In genomic region chr8:13649154-13649515, GRCm38 (mm10) we compare ENCODE assay signal across 8 mouse cellular contexts. TPM values are rescaled to one million over a fixed set of nuclear protein-coding genes. Genes with fewer than 3 reads are reported as not detected.
DNase-seq lines count a peak whose midpoint lies in the region; ATAC-seq and TF ChIP-seq lines count a peak whose summit lies in the region.

No protein-coding gene starts in this region.

- H3K4me1 ChIP-seq in intestine, embryonic 15.5 days (replicated peaks) = peaks cover 21% of the 10 kb centered on the region
- peaks cover 15% of the 10 kb centered on the region for H3K4me1 ChIP-seq in intestine, embryonic 16.5 days (ENCODE audit: control insufficient read depth, insufficient read depth, low read length)
- peaks cover 16% of the 10 kb centered on the region for H3K4me1 ChIP-seq in bone marrow, adult 2 months (ENCODE audit: control insufficient read depth, insufficient read depth, low read length)
- H3K4me1 ChIP-seq in hindbrain, postnatal 0 days (ENCODE audit: insufficient read depth, low read length) = peaks cover 39% of the 10 kb centered on the region

- H3K9ac ChIP-seq in intestine, embryonic 15.5 days = no peak overlapping the region
- H3K9ac ChIP-seq in intestine, embryonic 16.5 days (ENCODE audit: low read depth, low read length) = no peak overlapping the region
- no peak overlapping the region for H3K9ac ChIP-seq in hindbrain, postnatal 0 days (replicated peaks; ENCODE audit: low read length)

- H3K36me3 ChIP-seq in intestine, embryonic 15.5 days = no peaks in the 10 kb centered on the region
- H3K36me3 ChIP-seq in intestine, embryonic 16.5 days (ENCODE audit: control insufficient read depth, insufficient read depth, low read length) = no peaks in the 10 kb centered on the region
- H3K36me3 ChIP-seq in hindbrain, postnatal 0 days (ENCODE audit: insufficient read depth, low read length) = no peaks in the 10 kb centered on the region

- no peaks in the 10 kb centered on the region for H3K9me3 ChIP-seq in intestine, embryonic 15.5 days
- H3K9me3 ChIP-seq in intestine, embryonic 16.5 days (ENCODE audit: control insufficient read depth, low read length) = no peaks in the 10 kb centered on the region
- H3K9me3 ChIP-seq in hindbrain, postnatal 0 days (ENCODE audit: low read length) = no peaks in the 10 kb centered on the region

- H3K4me2 ChIP-seq in intestine, embryonic 15.5 days (replicated peaks) = no peak overlapping the region
- no peak overlapping the region for H3K4me2 ChIP-seq in intestine, embryonic 16.5 days (ENCODE audit: low read depth, low read length)
- no peak overlapping the region for H3K4me2 ChIP-seq in hindbrain, postnatal 0 days (ENCODE audit: low read depth, low read length)

- intact Hi-C loops in left cerebral cortex, postnatal 14 days (cut with DNase I) = no loop called here

- no peak for ATAC-seq in intestine, embryonic 15.5 days
- ATAC-seq in intestine, embryonic 16.5 days = no peak
- ATAC-seq in hindbrain, postnatal 0 days = no peak

- DNase-seq in hindbrain, postnatal 0 days (ENCODE audit: low spot score) = no peak
- peak; percentile 36 for DNase-seq in naive thymus-derived CD4-positive, alpha-beta T cell, adult 2 months (ENCODE audit: low read depth)
- DNase-seq in left cerebral cortex, postnatal 14 days (ENCODE audit: low spot score in 2 of 2) = no peak
- DNase-seq in adrenal gland, postnatal 25 days = no peak
- DNase-seq in frontal cortex, adult 2 months (ENCODE audit: extremely low spot score in 1 of 2, low spot score in 1 of 2) = no peak

- no peak for TF ChIP-seq POLR2A in bone marrow, adult 2 months (IDR thresholded peaks at IDR 0.05; ENCODE audit: borderline replicate concordance, control insufficient read depth, low read depth, low read length)

- no peak for TF ChIP-seq CTCF in bone marrow, adult 2 months (IDR thresholded peaks at IDR 0.05; ENCODE audit: control insufficient read depth, insufficient read depth, low read length)
- TF ChIP-seq CTCF in hindbrain, postnatal 0 days (IDR thresholded peaks at IDR 0.05; ENCODE audit: low read depth) = no peak

- H3K27ac ChIP-seq in intestine, embryonic 15.5 days = 0 out of 2 replicates have a peak overlapping the region, but pooled peaks have one; percentile 40
- H3K27ac ChIP-seq in intestine, embryonic 16.5 days (ENCODE audit: low read length) = no peak overlapping the region
- peak overlapping the region; percentile 94 for H3K27ac ChIP-seq in bone marrow, adult 2 months (ENCODE audit: control insufficient read depth, insufficient read depth, low read depth, low read length, poor library complexity)
- H3K27ac ChIP-seq in hindbrain, postnatal 0 days = peak overlapping the region; percentile 82

- no peaks in the 10 kb centered on the region for H3K27me3 ChIP-seq in intestine, embryonic 15.5 days (replicated peaks)
- H3K27me3 ChIP-seq in intestine, embryonic 16.5 days (replicated peaks; ENCODE audit: control insufficient read depth, insufficient read depth, low read length) = no peaks in the 10 kb centered on the region
- no peaks in the 10 kb centered on the region for H3K27me3 ChIP-seq in hindbrain, postnatal 0 days (ENCODE audit: insufficient read depth, low read length)

- 52% methylated on average over 3 of the region's 3 CpGs for WGBS in intestine, embryonic 15.5 days
- WGBS in intestine, embryonic 16.5 days = 37% methylated on average over 3 of the region's 3 CpGs
- 5% methylated on average over 3 of the region's 3 CpGs for WGBS in bone marrow, adult 2 months
- WGBS in hindbrain, postnatal 0 days = 7% methylated on average over 3 of the region's 3 CpGs

- H3K4me3 ChIP-seq in intestine, embryonic 15.5 days (replicated peaks) = no peak overlapping the region
- H3K4me3 ChIP-seq in intestine, embryonic 16.5 days (ENCODE audit: low read length) = no peak overlapping the region
- H3K4me3 ChIP-seq in bone marrow, adult 2 months (replicated peaks; ENCODE audit: control insufficient read depth, low read depth, low read length) = peak overlapping the region; percentile 44
- H3K4me3 ChIP-seq in hindbrain, postnatal 0 days (ENCODE audit: low read length) = no peak overlapping the region

RNA-seq across cellular contexts. Expression of gene Rasa3, which starts 28.3 kb away (rescaled TPM):
- 19.1 and 22.2 TPM in 2 replicates for polyA plus RNA-seq in intestine, embryonic 15.5 days (2015; fragmentation: Nextera tagmentation; extraction: Ambion mirVana)
- 20.7 and 21.3 TPM in 2 replicates for polyA plus RNA-seq in intestine, embryonic 16.5 days (2015; fragmentation: Nextera tagmentation; extraction: Ambion mirVana)
- polyA plus RNA-seq in bone marrow, adult 2 months (2011; ENCODE audit: insufficient read depth, insufficient read length, low replicate concordance, missing spikeins) = 61.8 and 136 TPM in 2 replicates
- 84.7 and 85.2 TPM in 2 replicates for total RNA-seq in hindbrain, postnatal 0 days (2014; rRNA removed)
- polyA plus RNA-seq in hindbrain, postnatal 0 days (2015; fragmentation: Nextera tagmentation; extraction: Ambion mirVana) = 29.4 and 33.5 TPM in 2 replicates
- total RNA-seq in left cerebral cortex, postnatal 14 days (2021) = 10 to 100 TPM; 61.2 to 61.6 TPM
- total RNA-seq in adrenal gland, postnatal 25 days (2021) = 39.2 and 63.9 TPM in 2 replicates
- 86.7 and 95.6 TPM in 2 replicates for polyA plus RNA-seq in frontal cortex, adult 2 months (2012; rRNA removed)

RNA-seq across cellular contexts. Expression of gene Cfap97d2, which starts 56.6 kb away (rescaled TPM):
- polyA plus RNA-seq in intestine, embryonic 15.5 days (2015; fragmentation: Nextera tagmentation; extraction: Ambion mirVana) = 0.10 TPM in 1 of 2 replicates, not detected in the other
- polyA plus RNA-seq in intestine, embryonic 16.5 days (2015; fragmentation: Nextera tagmentation; extraction: Ambion mirVana) = 0.18 TPM in 1 of 2 replicates, not detected in the other
- 2.8 TPM in 1 of 2 replicates, not detected in the other for polyA plus RNA-seq in bone marrow, adult 2 months (2011; ENCODE audit: insufficient read depth, insufficient read length, low replicate concordance, missing spikeins)
- total RNA-seq in hindbrain, postnatal 0 days (2014; rRNA removed) = 0.54 and 0.84 TPM in 2 replicates
- polyA plus RNA-seq in hindbrain, postnatal 0 days (2015; fragmentation: Nextera tagmentation; extraction: Ambion mirVana) = 1.8 TPM in 2 replicates
- 1 to 10 TPM in 1 of 2 experiments, under 1 TPM in 1; 0.79 to 1.7 TPM for total RNA-seq in left cerebral cortex, postnatal 14 days (2021)
- not detected in 2 replicates for total RNA-seq in adrenal gland, postnatal 25 days (2021)
- polyA plus RNA-seq in frontal cortex, adult 2 months (2012; rRNA removed) = 2.5 and 2.7 TPM in 2 replicates
